Mouse (Mus musculus) cerebellum, adult 8-10 months (tissue): Measurements from ENCODE around the gene Lbx2.

Experiments used
- DNase-seq: peaks from one replicate; pipeline ENCODE4 v3.0.0; 2022

Lbx2 gene

DNA sequence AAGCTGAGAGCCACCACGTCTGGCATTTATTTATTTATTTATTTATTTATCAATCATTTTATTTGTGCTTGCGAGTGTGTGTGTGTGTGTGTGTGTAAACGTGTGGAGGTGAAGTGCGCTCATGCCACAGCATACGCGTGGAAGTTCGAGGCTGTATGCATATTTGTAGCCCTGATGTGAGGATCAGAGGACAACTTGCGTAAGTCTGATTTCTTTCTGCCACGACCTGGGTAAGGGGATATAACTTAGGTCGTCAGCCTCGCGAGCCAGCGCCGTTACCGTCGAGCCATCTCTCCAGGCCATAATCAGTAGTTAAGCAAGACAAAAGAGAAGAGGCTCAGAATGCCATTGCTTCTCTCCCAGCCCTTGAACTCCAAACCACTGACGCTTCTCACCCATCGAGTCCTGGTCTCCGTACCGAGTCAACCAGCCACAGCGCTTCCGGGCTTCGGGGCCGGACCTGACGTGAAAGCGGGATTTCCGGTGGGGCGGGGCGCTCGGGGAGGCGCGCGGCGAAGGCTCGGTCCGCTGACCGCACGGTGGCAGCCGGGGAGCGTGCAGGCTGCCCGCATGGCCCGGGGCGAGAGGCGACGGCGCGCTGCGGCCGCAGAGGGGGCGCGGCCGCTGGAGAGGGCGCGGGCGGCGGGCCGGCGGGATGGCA is 29.0 kb downstream of the Lbx2 start, which contains the start of gene Mogs:
Gene Mogs (plus strand): TSS at position 486 of the 661 bp plus-strand sequence.
- peak; percentile 88 for DNase-seq

DNA sequence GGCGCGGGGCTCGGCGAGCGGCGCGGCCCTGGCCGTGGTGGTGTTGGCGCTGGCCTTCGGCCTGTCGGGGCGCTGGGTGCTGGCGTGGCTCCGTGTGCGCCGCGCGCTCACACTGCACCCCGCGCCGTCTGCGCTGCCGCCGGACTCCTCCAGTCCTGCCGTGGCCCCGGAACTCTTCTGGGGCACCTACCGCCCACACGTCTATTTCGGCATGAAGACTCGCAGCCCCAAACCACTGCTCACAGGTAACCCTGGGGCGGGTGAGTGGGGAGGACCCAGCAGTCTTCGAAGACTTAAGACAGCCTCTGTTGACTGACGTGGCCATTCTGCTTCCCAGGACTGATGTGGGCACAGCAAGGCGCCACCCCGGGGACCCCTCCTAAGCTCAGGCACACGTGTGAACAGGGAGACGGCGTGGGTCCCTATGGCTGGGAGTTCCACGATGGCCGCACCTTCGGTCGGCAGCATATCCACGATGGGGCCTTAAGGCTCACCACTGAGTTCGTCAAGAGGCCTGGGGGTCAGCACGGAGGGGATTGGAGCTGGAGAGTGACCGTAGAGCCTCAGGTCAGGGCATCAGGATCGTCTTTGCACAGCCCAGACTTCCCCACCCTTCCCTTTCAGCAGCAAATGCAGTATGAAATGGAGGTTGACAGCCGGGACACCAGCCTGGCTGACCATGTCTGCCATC is 29.7 kb downstream of the Lbx2 start:
- no peak for DNase-seq

DNA sequence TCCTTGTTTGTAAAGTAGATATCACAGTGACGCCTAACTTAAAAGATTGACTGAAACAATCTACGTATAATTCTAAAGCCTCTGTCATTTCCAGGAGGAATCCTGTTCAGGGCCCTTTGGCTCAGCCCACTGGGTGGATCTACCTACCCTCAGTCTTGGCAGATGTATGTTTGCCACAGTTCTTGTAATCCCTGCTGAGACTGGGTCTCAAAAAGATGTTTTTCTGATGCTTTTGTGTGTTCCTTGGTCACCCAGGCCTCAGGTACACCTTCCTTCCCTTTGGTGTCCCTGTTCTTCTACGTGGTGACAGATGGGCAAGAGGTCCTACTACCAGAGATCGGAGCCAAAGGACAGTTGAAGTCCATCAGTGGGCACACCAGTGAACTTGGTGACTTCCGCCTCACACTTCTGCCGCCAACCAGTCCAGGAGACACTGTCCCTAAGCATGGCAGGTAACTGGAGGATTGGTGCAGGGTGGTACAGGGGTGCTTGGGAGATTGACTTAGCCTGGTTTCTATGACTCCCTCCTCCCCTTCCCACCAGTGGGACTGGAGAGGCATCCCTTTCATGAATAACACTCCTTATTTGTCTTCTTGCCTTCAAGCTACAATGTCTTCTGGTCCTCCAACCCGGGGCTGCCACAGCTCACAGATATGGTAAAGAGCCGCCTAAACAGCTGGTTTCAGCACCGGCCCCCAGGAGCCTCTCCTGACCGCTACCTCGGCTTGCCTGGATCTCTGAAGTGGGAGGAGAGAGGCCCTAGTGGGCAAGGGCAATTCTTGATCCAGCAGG is 30.4 kb downstream of the Lbx2 start:
- DNase-seq, result no peak

DNA sequence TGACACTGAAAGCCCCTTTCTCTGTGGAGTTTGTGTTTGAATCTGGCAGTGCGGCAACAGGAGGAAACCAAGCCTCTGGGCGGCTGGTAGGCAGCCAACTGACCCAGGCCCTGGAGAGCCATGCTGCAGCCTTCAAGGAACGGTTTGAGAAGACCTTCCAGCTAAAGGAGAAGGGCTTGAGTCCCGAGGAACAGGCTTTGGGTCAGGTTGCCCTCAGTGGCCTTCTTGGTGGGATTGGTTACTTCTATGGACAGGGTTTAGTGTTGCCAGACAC is 30.9 kb downstream of the Lbx2 start:
- DNase-seq, result no peak

DNA sequence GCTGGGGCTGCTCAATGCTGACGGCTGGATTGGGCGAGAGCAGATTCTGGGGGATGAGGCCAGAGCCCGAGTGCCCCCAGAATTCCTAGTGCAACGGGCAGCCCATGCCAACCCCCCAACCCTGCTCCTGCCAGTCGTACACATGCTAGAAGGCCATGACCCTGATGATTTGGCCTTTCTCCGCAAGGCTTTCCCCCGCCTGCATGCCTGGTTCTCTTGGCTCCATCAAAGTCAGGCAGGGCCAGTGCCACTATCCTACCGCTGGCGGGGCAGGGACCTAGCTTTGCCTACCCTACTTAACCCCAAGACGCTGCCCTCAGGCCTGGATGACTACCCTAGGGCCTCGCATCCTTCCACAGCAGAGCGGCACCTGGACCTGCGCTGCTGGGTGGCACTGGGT is 31.4 kb downstream of the Lbx2 start:
- no peak for DNase-seq

DNA sequence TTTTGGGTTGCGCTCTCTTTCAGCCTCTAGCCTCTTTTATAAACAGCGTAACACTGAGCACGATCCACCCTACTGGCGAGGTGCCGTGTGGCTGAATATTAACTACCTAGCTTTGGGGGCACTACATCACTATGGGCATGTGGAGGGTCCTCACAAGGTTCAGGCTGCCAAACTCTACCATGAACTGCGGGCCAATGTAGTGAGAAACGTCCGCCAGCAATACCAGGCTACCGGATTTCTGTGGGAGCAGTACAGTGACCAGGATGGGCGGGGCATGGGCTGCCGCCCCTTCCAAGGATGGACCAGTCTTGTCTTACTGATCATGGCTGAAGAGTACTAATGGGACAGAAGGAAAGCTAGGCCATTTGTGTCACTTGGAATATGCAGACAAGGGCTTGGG is 32.2 kb downstream of the Lbx2 start:
- no peak for DNase-seq

DNA sequence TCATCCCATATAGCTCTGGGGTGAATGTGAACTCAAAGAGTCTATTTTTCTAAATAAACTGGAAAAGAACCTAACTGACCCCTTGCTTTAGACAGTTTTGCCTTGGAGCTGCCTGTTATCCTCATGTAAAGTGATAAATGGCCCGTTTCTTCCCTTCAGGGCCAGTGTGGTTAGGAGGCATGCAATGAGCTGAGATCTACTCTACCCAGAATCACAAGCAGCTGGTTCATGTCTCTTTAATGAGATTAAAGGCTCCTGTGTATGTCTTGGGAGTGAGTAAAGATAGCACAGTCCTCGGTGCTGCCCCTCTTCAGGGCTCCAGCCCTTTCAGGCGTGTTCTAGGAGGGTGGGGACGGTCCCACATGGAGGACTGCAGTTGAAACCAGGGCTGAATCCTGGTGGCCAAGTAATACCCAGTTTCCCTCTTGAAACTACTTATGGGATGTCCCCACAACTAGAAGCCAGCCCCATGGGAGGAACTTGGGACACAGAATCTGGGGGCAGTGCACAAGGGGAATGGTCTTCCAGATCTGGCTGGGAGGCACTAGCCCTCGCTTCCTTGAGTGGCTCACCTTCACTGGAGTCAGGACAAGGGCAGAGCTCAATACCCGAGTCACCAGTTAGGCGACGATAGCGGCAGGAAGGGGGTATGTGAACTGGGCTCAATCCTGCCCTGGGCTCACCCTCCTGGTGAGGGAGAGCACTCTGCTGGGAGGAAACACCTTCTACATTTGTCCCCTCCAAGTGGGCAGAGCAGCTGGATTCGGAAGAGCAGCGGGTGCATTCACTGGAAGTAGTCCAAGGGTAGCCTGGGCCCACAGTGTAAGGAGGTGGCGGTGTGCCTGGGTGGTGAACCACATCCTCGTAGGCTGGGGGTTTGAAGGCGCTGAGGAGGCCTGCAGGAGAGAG is 32.9 kb downstream of the Lbx2 start:
- DNase-seq, result no peak

DNA sequence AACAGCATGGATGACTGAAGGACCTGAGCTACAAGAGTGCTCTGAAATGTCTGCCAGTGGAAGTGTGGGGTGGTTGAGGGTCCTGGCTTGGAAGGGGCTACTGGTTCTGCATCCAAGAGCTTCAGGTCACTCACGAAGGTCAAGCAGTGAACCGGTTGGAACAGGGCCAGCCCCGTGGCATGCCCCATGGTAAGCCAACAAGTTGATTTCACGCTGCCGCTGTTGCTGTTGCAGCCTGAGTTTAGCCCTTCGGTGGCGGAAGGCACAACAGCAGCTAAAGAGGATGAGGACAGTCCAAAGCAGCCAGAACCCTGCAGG is 33.5 kb downstream of the Lbx2 start:
- DNase-seq, result peak; percentile 50

DNA sequence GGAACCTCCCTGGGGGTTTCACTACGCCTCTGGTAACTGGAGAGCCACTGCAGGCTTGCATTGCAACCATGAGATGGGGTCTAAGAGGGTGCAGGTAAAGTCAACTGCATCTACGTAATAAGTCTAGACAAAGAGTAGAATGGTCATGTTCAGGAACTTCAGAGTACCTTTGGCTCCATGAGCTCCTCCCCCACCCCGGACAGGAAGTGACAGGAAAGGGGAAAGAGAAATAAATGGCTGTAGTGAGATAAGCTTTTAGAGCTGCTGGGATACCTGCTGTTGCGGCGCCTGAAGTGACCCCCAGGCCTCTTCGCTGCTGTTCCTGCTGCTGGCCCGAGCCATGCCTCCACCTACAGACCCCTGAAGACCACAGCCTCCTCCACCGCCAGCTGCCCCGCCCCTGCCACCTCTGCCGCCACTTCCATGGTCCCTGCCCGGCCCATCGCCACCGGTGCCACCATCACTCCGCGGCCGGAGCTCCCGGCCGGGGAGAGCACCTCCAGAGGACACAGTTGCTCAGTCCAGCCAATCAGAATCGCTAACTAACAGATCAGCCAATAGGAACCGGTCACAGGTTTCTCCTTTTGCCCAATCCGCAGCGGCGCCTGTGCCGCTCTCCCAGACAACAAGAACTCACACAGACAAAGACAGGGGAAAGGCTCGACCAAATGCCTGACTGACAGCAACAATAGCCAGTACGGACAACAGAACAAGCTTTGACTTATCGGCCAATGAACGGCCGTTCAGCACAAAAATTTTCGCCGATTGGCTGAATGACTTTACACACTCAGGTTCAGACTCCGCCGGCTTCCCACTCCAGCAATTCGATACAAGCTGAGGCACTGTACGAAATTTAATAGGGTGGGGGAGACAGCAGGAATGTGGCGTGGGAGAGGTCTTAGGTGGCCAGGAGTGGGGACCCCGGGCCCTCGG is 35.0 kb downstream of the Lbx2 start, which contains the start of gene Wbp1:
Gene Wbp1 (minus strand): TSS at position 630 of the 933 bp plus-strand sequence.
- peak; percentile 93 for DNase-seq

DNA sequence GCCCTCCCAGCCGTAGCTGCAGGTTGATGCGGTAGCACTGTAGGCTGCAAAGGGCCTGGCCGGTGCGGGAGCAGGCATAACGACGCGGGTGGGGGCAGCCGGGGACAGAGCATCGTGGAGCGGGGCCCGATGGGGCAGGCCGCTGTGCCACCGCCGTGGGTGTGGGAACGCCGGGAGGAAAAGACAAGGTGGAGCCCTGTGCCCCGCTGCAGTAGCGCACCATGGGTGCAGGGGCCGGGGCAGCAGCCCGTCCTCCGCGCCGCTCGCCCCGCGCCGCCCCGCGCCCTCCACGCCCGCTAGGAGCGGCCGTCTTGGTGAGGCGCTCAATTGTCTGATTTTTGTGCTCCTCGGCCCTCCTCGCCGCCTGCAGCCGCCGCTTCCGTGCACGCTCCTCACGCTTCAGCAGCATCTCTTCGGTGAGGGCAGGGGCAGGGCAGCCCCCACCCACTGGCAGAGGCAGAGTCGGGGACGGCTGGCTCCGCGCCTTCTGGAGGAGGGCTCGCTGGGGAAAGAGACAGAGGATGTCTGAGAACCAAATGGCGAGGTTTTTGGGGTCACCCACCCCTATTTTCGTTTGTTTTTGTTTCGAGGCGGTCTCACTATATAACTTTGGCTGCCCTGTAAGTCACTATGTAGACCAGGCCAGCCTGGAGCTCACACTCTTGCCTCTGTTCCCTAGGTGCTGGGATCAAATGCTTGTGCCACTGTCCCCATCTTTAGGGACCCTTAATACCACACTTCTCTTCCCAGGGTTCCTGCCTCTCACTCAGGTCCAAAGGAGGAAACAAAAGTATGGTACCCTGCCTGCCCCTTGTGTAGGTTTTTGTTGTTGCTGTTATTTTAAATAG is 35.9 kb downstream of the Lbx2 start:
- DNase-seq, result peak; percentile 34

DNA sequence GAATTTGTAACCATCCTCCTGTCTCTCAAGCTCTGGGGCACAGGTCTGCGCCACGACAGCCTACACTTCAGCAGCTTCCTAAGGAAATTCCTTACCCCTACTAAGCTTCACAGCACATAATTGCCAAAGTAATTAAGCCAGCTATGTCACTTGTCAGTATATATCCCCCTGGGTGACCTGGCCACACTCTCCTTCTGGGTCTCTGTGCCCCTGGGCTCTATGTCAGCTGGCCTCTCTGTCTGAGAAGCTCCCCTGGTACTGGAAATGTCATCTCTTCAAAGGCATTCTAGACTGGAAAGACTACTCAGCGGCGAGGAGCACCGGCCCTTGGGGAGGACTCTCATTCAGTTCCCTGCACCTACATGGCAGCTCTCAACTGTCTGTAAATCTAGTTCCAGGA is 36.8 kb downstream of the Lbx2 start:
- DNase-seq, result no peak

DNA sequence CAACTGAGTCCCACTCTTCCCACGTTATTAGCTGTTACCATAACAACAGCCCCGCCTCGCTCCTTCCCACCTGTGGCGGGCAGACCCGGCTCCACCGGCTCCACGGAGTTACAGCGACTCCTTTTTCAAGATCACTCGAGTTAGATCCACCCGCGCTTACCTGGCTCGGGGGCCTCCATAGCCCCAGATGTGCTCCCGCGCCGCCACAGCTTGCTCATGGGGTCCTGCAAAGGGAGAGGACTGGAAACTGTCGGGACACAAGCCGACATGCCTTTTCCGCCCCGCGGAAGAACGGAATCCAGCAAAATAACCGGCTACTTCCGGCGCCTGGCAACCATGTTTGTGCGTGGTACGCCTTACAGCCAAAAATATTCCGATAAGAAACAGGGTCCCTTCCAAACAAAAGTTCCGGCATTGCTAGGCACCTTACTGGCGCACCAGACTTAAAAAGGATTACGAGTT is 38.7 kb downstream of the Lbx2 start:
- DNase-seq, result peak; percentile 87

DNA sequence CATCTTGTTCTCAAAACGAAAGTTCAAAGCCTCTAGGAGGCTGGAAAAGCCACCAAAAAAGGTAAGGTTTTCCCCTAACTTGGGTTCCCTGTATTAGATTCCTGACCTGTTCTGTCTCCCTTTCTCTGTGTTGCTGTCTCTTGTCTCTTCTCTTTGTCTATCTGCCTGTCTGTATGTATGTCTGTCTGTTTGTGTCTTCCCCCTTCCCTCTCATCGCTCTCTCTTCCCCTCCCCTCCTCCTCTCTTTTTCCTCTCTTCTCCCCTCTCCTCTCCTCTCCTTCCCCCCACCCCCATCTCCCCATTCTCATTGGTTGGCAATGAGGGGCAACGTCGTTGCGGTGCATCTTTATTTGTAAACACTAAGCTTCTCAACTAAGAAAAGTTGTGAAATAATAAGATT is 39.2 kb downstream of the Lbx2 start, which contains the start of gene Ino80b:
Gene Ino80b (minus strand): TSS at position 101 of the 400 bp plus-strand sequence.
- DNase-seq, result no peak

DNA sequence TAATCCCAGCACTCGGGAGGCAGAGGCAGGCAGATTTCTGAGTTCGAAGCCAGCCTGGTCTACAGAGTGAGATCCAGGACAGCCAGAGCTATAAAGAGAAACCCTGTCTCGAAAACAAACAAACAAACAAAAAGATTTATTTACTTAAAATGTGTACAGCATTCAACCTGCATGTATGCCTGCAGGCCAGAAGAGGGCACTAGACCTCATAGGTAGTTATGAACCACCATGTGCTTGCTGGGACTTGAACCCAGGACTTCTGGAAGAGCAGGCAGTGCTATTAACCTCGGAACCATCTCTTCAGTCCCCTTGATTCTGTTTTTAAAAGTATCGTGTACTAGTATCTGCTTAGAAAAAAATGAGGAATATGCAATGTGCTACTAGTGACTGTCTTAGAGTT is 41.3 kb downstream of the Lbx2 start:
- no peak for DNase-seq

DNA sequence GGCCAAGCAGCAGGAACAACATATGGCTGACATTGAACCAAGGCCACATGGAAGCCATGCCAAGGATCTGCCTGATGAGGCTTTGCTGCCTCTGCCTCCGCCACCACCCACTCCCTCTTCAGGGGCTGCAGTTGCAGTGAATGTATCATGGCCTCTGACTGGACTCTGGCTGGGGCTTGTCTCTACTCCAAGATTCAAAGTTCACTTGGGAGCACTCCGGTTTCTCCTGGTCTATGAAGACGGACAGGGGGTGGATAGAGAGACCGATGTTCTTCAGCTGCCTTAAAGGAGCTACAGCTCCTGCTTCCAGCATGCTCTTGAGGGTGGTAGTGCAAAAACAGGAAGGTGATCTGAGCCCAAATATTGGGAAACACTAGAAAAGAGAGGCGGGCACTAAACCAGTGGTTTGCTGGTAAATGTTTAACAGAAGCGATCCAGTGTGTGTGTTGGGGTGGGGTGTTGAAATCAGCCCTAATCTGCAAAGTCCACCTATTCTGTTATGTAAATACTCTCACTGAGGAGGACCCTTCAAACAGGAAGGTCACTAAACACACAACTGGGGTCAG is 45.4 kb downstream of the Lbx2 start:
- DNase-seq, result no peak

DNA sequence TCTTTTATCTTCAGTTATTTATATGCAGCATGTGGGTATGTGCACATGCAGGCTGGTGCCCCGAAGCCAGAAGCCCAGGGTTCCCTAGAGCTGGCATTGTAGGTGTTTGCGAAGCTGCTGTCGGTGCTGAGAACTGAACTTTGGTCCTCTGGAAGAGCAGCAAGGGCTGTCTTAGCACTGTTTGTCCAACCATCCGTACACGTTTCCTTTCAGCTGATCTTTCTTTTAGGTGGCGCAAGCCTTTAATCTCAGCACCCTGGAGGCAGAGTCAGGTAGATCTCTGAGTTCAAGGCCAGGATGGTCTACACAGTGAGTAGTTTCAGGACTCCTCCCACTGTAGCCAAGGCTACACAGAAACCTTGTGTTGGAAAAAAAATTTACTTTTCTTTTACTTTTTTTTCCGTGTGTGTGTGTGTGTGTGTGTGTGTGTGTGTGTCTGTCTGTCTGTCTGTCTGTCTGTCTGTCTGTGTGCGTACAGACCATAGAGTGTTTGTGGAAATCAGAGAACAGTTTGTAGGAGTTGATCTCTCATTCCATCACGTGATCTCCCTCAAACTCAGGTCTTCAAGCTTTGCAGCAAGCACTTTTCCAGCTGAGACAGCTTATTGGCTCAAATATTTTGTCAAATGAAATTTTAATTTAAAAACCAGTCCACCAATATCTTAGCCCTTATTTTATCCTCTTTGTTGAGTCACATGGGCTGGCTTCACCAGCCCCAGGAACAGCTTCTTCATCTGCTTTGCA is 46.2 kb downstream of the Lbx2 start:
- no peak for DNase-seq

DNA sequence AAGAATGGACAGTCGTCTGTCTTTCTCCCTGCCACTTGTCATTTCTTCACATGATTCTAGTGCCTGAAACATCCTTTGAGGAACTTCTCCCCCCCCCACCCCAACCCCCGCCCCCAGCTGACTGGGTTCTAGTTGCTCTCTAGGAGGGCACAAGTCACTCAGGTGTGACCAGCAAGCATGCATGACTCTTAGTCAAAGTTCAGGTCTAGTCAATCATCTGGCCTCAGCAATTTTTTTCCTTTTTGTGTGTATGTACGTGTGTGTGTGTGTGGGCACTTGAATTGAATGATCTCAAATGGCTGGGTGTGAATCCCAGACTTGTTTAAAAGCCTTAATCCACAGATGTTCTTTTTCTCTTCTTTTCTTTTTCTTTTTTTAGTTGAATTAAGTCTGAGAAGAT is 48.1 kb downstream of the Lbx2 start:
- DNase-seq, result no peak

DNA sequence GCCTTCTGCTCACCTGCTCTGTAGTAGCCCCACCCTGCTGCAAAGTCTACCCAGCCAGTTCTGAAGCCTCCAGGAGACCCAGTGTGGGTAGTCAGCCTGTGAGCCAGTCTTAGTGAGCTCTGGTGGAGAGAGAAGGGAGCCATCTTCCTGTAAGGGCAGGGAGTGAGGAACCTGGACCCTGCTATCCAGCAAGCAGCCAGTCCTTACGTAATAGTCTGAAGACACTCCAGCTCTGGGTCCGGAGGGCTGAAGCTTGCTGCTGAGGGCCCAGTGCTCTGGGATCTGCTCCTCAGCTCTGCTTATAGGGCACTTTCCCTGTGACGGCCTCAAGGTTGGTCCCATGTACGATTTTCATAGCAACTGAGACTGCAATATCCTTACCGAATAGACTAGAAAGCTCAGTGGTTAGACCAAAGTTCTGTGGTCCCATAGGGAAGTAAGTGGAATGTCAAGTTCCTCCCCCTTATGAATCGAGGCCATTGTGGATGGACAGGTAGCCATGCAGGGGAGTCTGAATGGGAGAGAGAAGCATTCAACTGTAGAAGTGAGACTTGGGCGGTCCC is 48.9 kb downstream of the Lbx2 start, which contains the start of gene Rtkn:
Gene Rtkn (plus strand): TSS at position 513 of the 563 bp plus-strand sequence.
- DNase-seq, result no peak

DNA sequence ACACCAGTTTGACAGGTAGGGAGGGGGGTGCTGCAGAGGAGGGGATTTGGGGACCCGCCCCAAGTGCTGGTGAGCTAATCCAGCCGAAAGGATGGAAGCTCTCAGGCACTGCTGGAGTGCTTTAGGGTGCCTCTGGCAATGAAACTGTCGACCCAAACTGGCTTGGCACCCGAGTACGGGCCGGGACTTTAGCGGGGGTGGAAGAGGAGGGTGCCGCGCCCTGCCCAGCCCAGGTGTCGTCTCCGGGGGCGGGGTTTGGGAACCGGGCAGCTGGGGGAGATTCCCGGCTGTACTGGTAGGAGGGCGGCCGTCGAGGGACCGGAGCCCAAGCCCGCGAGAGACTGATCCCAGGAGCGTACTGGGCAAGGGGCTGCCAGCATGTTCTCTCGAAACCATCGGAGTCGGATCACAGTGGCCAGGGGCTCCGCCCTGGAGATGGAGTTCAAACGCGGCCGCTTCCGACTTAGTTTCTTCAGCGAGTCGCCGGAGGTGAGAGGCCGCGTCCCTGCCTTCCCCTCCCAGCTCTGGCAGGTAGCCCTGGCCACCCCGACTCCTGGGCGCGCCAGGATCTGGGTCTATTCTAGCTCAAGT is 49.5 kb downstream of the Lbx2 start:
- DNase-seq, result no peak
